Mouse (Mus musculus): Measurements from ENCODE around the gene Esrrg.

DNA sequence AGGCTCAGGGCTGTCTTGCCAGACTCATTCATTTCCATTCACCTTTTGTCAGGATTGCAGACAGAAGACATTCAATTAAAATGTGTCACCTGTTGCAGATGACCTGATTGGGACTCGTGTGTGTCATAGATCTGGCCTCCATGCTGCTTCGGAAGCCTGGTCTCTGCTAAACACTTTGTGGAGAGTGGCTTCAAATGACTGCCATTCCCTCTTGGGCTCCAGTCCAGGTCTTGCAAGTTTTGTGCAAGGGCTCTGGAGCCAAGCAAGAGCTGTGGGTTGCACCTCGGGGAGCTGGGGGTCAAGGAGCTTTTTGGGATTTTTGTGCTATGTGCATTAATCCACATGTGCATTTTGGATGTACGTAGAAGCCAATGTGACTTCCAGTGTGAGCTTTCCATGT, 530.9 kb downstream of the Esrrg start:
- TF ChIP-seq CTCF (IDR thresholded peaks at IDR 0.05; ENCODE audit: control insufficient read depth, insufficient read depth, insufficient read length) = no peak
- TF ChIP-seq MYOD1 (IDR thresholded peaks at IDR 0.05; ENCODE audit: control insufficient read depth, insufficient read length, low read depth) = no peak
- no peak for TF ChIP-seq FOSL1 (IDR thresholded peaks at IDR 0.05; ENCODE audit: insufficient read depth, low read length, poor library complexity, severe bottlenecking)
- TF ChIP-seq USF1 (IDR thresholded peaks at IDR 0.05; ENCODE audit: low read depth) = no peak
- no peak for TF ChIP-seq MAX (IDR thresholded peaks at IDR 0.05)
- TF ChIP-seq MYOG (IDR thresholded peaks at IDR 0.05; ENCODE audit: control insufficient read depth, extremely low read depth, insufficient read length) = no peak

Measured in C2C12 (cell line).